Mouse (Mus musculus): ENCODE results near the gene Lrrc38. TPM values are rescaled to one million over a fixed set of nuclear protein-coding genes. Genes with fewer than 3 reads are reported as not detected.

Lrrc38 gene
- total and polyA plus RNA-seq, 3 experiments: not detected

- no peaks in the 10 kb centered on the region for H3K9me3 ChIP-seq (replicated peaks; ENCODE audit: insufficient read depth, low read length)
- no peak for DNase-seq (ENCODE audit: low read depth, low spot score)
- no peaks in the 10 kb centered on the region for H3K36me3 ChIP-seq (ENCODE audit: control insufficient read depth in 1 of 2, insufficient read depth in 2 of 2, low read length in 2 of 2)
- H3K9ac ChIP-seq (ENCODE audit: control insufficient read depth, low read depth, low read length, poor library complexity, severe bottlenecking): no peak overlapping the region
- H3K79me2 ChIP-seq (ENCODE audit: control insufficient read depth, insufficient read depth, low read length, poor library complexity): no peaks in the 10 kb centered on the region
- TF ChIP-seq MXI1 (IDR thresholded peaks at IDR 0.05; ENCODE audit: low read depth, low read length) (no peak), MAFK (IDR thresholded peaks at IDR 0.05; ENCODE audit: borderline replicate concordance, low read depth, low read length) (no peak), TCF12 (IDR thresholded peaks at IDR 0.05; ENCODE audit: low read depth, low read length) (no peak), USF1 (IDR thresholded peaks at IDR 0.05; ENCODE audit: low read depth, low read length) (no peak), ETS1 (IDR thresholded peaks at IDR 0.05; ENCODE audit: low read depth, low read length) (no peak), KAT2A (conservative IDR thresholded peaks at IDR 0.05; ENCODE audit: low read depth, low read length) (no peak), POLR2AphosphoS5 (IDR thresholded peaks at IDR 0.05; ENCODE audit: borderline replicate concordance, low read depth, low read length) (no peak), MEF2A (IDR thresholded peaks at IDR 0.05; ENCODE audit: extremely low read depth, insufficient replicate concordance, low read depth, low read length, poor library complexity, severe bottlenecking) (no peak), ZKSCAN1 (IDR thresholded peaks at IDR 0.05; ENCODE audit: low read depth, low read length) (no peak), NRF1 (IDR thresholded peaks at IDR 0.05; ENCODE audit: insufficient read depth, low read depth, low read length, poor library complexity, severe bottlenecking) (no peak), MYB (IDR thresholded peaks at IDR 0.05; ENCODE audit: low read depth, low read length) (no peak)
- H3K27ac ChIP-seq (ENCODE audit: control insufficient read depth, low read depth, low read length): no peak overlapping the region
- H3K4me1 ChIP-seq (ENCODE audit: control insufficient read depth in 1 of 2, insufficient read depth in 2 of 2, low read length in 2 of 2): no peaks in the 10 kb centered on the region
- H3K27me3 ChIP-seq (ENCODE audit: control insufficient read depth in 1 of 2, insufficient read depth in 2 of 2, low read length in 2 of 2): no peaks in the 10 kb centered on the region
- no peak overlapping the region for H3K4me3 ChIP-seq (ENCODE audit: control insufficient read depth in 1 of 2, insufficient read depth in 1 of 2, low read depth in 2 of 2, low read length in 2 of 2)
Observed at GRCm38 (mm10) chr4:143334995-143335394, 14.6 kb upstream of the Lrrc38 start.

DNA sequence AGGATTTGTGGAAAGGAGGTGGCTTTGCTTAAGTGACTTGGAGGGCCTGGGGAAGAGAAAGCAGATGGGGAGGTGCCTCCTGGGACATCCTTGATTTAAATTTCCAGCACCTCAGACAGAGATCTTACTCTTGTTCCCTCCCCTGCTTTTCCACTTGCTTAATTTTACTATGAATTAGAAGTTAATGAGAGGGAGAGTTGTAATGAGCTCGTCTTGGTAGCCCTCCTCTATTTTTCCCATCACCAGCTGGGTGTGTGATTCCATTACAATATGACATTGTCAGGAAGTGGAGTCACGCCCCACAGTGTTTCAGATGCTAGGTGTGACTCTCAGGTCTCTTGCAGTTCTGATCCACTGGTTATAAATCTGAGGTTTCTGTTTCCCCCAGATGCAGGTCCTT is 13.5 kb upstream of the Lrrc38 start:
- no peaks in the 10 kb centered on the region for H3K79me2 ChIP-seq (ENCODE audit: control insufficient read depth, insufficient read depth, low read length, poor library complexity)
- no peaks in the 10 kb centered on the region for H3K36me3 ChIP-seq (ENCODE audit: control insufficient read depth in 1 of 2, insufficient read depth in 2 of 2, low read length in 2 of 2)
- no peak overlapping the region for H3K4me3 ChIP-seq (ENCODE audit: control insufficient read depth in 1 of 2, insufficient read depth in 1 of 2, low read depth in 2 of 2, low read length in 2 of 2)
- H3K9me3 ChIP-seq (replicated peaks; ENCODE audit: insufficient read depth, low read length): no peaks in the 10 kb centered on the region
- H3K27me3 ChIP-seq (ENCODE audit: control insufficient read depth in 1 of 2, insufficient read depth in 2 of 2, low read length in 2 of 2): no peaks in the 10 kb centered on the region
- DNase-seq (ENCODE audit: low read depth, low spot score): no peak
- TF ChIP-seq USF2 (IDR thresholded peaks at IDR 0.05; ENCODE audit: borderline replicate concordance in 1 of 2, insufficient read depth in 1 of 2, low read depth in 1 of 2, low read length in 2 of 2) (no peak), TAL1 (IDR thresholded peaks at IDR 0.05; ENCODE audit: low read length) (no peak), MAZ (IDR thresholded peaks at IDR 0.05; ENCODE audit: low read depth, low read length) (no peak), GABPA (IDR thresholded peaks at IDR 0.05; ENCODE audit: low read depth, low read length) (no peak), KAT2A (conservative IDR thresholded peaks at IDR 0.05; ENCODE audit: low read depth, low read length) (no peak), TCF12 (IDR thresholded peaks at IDR 0.05; ENCODE audit: low read depth, low read length) (no peak), BHLHE40 (IDR thresholded peaks at IDR 0.05; ENCODE audit: borderline replicate concordance, low read depth, low read length) (no peak), UBTF (IDR thresholded peaks at IDR 0.05; ENCODE audit: borderline replicate concordance, insufficient read depth, low read depth, low read length) (no peak), ELF1 (IDR thresholded peaks at IDR 0.05; ENCODE audit: low read depth, low read length) (no peak), CHD2 (IDR thresholded peaks at IDR 0.05; ENCODE audit: low read length) (no peak), JUND (IDR thresholded peaks at IDR 0.05; ENCODE audit: low read depth, low read length) (no peak), ZKSCAN1 (IDR thresholded peaks at IDR 0.05; ENCODE audit: low read depth, low read length) (no peak), NELFE (IDR thresholded peaks at IDR 0.05; ENCODE audit: low read depth, low read length) (no peak)
- no peak overlapping the region for H3K27ac ChIP-seq (ENCODE audit: control insufficient read depth, low read depth, low read length)
- H3K4me1 ChIP-seq (ENCODE audit: control insufficient read depth in 1 of 2, insufficient read depth in 2 of 2, low read length in 2 of 2): no peaks in the 10 kb centered on the region
- no peak overlapping the region for H3K9ac ChIP-seq (ENCODE audit: control insufficient read depth, low read depth, low read length, poor library complexity, severe bottlenecking)

Data from MEL (cell line).